Mouse (Mus musculus) embryo, embryonic 10 days (tissue): ENCODE data around the gene Prr3.
A peak's percentile ranks its signal among the peaks of the same experiment; 100 is the strongest.
"Not testable (repeated sequence)": the region's sequence is repeated elsewhere in the genome, so short reads cannot be mapped to it uniquely, and the experiment has no call there.

Experiments
- DNase-seq: peaks from one replicate; pipeline ENCODE4 v3.0.0-alpha.2; 2015; ENCODE audit warnings: low spot score

Prr3 gene

DNA sequence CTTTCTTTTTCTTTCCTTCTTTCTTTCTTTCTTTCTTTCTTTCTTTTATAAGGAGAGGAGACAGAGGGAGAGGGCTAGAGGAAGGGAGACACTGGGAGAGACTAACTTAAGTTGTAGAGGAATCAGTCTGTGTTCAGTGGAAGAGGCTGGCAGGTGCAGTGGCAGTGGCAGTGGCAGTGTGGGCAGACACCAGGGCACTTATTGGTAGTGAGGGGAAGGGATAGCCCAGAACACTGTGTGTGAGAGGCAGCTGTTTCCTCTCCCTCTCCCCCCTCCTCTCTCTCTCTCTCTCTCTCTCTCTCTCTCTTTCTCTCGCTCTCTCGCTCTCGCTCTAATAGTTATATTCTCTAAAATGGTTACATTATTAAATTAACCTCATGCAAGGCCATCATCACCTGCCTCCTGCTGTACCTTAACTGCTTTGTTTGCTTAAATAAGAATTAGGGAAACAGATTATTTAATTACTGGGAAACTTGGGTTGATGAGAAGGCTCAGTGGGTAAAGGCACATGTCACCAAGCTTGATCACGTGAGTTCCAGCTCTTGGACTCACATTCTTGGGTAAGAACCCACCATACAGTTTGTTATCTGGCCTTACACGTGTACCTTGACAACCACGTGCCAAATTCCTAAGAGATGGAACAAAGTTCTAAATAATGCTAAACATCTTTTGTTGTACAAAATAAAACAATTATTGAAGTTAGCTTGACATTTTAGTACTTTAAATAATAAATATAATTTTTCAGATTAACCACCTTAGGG is 18.7 kb upstream of the Prr3 start:
- no peak for DNase-seq

DNA sequence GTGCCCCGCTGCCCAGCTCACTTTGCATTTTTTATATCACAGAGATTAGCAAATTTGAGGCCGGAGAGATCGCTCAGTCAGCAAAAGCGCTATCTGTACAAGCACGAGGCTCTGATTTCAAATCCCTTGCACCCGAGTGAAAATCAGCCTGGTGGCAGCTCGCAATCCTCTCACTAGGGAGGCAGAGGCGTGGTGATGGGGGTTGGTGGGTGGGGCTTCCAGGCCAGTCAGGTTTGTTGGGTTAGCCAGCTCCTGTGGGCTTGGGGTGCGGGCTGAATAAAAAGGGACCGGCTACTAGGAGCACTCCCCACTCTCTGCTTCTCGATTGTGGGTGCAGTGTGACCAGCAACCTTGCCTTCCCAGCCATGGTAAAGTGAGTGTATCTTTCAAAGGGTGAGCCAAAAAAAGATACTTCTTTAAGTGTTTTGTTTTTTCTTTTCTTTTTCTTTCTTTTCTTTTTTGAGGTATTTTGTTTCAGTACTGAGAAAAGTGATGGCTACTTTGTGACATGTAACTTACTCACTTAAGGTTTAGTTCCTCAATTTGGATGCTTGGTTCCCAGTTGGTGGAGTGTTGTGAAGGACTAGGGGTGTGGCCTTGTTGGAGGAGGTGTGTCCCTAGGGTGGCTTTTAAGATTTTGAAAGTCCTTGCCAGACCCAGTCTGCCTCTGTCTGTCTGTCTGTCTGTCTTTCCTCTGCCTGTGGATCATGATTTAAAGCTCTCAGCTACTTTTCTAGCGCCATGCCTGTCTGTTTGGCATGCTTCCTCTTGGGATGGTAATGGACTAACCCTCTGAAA is 17.9 kb upstream of the Prr3 start:
- DNase-seq: no peak

DNA sequence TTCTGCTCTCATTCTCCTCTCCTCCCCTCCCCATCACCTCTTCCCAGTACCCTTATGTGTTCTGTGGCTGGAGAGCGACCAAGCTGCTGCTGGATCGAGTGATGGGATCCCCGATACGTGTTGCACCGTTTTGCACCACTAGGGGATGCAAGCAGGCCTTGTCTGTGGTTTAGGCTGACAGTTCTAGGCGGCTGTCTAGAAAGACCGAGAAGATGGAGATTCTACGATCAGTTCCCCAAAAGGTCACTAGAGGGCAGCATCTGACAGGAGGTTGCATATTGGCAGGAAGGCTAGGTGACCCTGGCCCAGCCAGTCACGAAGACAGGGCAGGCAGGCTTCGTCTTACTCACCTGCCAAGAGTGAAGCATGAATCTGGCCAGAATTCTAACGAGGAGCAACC is 16.9 kb upstream of the Prr3 start:
- DNase-seq: peak; percentile 96

DNA sequence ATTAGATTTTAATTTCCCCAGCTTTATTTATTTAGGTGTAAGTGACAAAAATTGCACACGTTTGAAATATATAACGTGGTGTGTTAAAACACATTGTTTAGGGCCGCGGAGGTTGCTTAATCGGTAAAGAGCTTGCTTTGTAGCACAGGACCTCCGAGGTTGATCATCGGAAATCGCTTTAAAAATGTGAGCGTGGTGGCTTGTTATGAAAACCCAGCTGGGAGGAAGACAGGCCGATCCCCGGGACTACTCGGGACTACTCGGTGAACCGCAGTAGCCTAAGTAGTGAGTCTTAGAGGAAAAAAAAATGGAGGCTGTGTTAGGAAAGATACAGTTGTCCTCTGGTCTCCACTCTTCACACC is 14.8 kb upstream of the Prr3 start:
- DNase-seq: peak; percentile 30

DNA sequence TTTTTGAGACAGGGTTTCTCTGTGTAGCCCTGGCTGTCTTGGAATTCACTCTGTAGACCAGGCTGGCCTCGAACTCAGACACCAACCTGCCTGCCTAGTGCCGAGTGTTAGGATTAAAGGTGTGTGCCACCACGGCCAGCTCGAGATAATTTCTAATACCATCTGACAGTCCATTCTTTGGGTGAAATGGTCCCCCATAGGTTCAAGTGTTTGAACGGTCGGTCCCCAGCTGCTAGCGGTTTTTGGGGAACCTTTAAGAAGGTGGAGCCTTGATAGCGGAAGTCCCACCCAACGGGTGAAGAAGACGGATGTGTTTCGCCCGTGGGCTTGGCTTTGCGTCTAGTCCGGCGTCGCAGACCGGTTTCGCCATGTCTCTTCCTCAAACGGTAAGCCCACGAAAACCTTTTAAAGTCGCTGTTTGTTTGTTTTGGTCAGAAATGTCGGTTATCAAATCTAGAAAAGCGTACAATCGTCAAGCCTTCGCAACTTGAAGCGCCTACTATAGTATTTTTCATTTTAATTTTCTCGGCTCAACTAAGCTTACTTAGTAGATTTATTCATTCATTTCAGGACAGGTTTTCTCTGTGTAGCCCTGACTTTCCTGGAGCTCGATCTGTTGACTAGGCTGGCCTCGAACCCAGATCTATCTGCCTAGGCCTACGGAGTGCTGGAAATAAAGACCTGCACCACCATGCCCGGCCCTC is 14.3 kb upstream of the Prr3 start:
- DNase-seq: peak; percentile 92

DNA sequence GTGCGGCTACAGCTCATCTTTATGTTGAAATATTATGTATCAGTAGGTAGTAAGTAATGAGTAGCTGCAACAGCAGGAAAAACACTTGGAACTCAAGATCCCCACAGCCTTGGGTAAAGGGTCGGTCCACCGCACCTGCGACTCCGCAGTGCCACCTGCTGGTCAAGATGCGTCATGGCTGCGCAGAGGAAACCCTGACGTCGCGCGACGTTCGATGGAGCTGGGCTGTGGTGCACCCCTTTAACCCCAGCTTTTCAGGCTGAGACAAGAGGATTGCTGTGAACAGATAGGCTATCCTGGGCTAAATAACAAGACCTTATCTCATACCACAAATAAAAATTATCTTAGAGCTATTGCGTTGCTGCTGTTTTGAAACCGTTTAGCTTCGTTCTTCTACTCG is 13.6 kb upstream of the Prr3 start:
- peak; percentile 94 for DNase-seq

DNA sequence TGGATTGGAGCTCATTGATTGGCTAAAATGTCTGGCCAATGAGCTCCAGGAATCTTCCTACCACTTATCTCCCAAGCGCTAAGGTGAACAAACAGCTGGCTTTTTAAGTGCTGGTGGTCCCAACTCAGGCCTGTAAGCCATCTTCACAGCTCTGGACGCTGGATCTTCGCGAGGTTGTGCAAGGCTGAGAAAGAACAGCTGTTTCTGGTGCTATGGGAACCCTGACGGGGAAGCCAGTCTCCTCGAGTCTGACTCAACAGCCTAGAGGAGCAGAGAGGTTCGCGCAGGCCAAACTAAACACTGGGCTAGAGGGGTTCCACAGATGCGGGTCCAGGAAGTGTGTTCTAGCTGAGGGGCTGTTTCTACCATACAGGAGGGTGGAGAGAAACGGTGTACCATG is 11.7 kb upstream of the Prr3 start:
- no peak for DNase-seq

DNA sequence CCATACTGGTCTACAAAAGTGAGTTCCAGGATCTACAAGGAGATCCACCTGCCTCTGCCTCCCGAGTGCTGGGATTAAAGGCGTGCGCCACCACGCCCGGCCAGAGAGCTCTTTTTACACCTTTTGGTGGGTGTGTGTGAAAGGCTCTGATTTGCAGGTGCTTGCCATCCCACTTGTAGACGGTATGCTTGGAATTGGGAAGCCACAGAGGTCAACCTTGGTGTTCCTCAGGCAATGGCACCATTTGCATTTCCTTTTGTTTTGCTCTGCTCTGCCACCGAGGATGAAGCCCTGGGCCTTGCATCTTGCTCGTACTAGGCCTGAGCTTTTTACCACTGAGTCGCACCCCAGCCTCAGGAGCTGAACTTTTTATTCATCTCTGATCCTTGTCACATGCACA is 1.7 kb upstream of the Prr3 start:
- DNase-seq: no peak

DNA sequence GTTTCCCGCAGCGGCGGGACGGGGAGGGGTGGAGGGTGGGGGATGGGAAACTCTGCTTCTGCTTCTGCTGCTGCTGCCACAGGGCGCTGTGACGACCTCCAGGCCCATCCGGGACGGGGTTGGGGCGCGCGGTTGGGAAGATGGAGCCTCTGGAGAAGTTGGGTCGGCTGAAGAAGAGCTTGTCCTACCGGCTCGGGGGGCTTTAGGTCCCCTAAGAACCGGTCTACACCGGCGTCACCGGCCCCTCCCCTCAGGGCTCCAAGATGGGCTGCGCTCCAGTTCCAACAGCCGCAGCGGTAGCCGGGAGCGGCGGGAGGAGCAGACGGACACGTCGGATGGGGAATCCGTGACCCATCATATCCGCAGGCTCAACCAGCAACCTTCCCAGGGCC is 323 bp upstream of the Prr3 start:
- peak; percentile 50 for DNase-seq

DNA sequence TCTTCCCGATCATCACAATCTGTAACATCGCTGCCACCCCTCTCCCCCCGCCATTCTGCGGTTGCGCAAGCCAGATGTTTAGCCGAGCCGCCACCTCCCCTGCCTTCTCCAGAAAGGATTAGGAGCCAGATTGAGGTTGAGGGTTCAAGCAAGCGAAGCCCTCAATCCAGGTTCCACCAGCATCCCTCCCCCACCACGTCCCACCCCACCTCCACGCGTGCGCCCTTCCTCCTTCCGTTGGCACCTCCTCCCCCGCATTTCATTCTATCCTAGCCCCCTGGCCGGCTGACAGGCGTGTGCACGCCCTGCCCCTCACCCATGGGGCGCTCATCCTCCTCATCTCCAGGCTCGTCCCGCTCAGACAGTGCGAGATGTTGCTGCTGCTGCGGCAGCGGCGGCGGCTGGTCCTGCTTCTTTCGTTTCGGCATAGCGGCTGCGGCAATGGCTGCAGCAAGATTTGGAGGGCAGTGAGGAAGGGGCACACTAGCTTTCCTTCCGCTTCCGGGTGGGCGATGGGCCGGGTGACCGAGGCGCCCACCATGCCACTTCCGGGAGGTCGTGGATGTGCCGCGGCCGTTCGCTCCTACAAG is 1.1 kb downstream of the Prr3 start:
- DNase-seq: peak; percentile 92

DNA sequence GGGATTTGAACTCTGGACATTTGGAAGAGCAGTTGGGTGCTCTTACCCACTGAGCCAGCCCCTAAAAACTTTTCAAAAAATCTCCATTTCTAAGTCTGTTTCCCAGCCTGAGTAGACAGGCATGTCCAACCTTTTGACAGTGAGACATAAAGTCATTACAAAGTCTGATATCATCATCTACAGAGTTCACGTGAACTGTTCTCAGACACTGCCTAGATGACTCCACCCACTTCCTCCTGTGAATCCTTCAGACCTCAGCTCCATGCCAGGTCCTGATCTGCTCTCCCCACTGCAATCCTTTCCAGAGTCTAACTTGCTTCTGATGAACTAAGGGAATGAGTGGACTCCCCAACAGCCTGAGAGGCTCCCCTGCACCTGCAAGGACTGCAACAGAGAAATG is 7.9 kb downstream of the Prr3 start:
- DNase-seq: no peak

DNA sequence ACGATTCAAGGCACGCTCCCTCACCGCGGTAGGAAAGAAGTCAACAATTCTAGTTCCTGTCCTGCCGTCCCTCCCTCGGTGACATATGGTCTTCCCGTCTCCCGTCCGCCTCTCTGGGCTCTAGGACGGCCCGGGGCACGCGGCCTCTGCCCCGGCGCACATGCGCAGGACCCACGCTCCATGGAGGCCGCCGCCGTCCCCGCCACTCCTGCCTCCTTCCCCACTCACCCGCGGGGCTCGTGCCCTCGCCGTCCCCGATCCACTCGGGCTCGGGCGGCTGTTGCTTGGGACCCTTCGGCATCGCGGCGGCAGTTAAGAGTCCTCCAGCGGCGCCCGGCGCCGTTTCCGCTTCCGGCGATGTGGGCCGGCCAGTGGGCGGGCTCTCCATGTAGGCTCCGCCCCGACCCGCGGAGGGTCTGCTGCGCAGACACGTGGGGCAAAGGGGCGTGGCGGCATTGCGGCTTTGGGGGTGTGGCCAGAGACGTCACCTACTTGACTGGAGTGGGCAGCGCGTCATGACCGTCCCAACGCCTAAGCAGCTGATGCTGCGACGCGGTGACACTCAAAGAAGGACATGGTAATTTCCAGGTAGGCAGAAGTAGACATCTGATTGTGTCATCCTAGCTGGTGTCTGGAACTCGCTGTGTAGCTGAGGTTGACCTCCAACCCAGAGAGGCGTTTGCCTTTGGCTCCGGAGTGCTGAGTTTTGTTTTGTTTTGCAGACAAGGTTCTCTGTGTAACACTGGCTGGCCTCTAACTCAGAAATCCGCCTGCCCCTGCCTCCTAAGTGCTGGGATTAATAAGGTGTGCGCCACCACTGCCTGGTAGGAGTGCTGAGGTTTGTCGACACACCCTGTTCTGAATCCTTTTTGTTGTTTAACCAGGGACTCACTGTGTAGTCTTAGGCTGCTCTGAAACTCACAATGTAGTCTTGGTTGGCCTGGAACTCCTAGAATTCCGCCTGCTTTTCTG is 10.3 kb downstream of the Prr3 start, which contains the start of gene Abcf1:
Gene Abcf1 (minus strand): TSS at position 344 of the 972 bp plus-strand sequence.
- peak; percentile 99 for DNase-seq

DNA sequence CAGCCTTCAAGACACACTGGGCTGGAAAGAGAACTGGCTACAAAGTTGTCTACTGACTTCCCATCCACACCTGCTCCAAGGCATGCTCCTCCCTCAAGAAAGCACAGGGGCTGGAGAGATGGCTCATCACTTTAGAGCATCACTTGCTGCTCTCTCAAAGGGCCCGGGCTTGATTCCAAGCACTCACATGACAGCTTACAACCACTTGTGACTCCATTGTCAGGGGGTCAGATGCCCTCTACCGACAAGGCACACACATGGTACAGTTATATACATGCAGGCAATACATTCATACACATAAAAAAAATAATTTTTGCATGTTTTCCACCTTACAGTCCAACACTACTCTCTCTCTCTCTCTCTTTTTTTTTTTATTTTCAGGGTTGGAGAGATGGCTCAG is 12.4 kb downstream of the Prr3 start:
- no peak for DNase-seq

DNA sequence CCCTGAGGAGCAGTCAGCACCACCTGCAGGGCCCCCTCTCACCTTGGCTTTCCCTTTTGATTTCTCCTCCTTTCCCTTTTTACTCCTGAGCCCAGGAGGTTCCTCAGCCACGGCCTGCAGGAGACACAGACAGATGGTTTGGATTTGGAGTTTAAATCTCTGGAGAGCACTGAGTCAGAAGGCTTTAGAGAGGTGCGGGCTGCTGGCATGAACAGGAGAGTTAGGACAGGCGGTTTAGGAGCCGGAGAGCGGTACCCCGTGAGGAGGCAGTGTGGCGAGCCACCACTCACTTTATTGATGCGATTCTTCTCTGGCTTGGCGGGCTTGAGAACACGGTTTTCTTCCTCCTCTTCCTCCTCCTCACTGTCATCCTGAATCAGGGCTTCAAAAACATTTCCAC is 16.8 kb downstream of the Prr3 start:
- DNase-seq: no peak

DNA sequence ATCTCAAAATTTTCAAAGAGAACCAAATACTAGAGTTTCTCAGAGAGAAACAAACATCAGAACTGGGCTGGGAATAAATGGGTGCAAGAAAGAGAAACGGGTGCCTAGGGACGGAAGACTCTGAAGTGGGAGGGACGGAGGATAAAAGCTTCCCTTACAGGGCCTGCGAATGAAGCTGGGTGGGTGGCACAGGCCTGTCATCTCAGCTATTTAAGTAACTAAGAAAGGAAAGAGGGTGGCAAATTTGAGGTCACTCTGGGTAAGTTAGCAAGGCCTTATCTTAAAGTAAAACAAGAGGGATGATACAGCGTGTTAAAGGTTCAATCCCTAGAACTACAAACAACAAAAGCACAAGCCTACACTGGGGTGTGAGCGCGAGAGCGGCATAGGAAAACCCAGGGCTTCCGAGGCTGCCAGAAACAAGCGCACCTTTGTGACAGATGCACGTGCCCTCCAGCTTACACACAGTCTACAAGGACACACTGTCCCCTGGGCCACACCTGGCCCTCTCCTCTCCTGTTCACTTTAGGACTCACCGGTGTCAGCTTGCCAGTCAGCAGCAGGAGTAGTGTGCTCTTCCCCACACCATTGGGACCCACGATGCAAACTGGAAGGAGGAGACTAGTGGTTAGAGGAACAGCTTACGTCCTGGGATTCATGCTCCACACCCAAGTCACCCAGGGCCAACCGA is 21.4 kb downstream of the Prr3 start:
- no peak for DNase-seq

DNA sequence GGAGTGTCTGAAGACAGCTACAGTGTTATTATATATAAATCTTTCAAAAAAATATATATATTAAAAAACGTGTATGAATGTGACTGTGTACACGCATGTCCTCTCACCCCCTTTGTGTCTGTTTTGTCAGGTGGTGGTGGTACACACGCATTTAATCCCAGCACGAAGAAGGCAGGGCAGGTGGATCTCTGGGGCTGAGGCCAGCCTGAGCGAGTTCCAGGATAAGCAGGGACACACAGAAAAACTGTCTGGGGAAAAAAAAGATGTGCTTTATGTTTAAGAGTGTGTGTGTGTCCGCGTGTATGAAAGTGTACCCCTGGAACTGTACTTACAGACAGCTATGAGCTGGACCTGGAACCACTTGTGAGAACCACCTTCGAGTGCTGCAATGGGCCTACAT is 25.4 kb downstream of the Prr3 start:
- DNase-seq: no peak

DNA sequence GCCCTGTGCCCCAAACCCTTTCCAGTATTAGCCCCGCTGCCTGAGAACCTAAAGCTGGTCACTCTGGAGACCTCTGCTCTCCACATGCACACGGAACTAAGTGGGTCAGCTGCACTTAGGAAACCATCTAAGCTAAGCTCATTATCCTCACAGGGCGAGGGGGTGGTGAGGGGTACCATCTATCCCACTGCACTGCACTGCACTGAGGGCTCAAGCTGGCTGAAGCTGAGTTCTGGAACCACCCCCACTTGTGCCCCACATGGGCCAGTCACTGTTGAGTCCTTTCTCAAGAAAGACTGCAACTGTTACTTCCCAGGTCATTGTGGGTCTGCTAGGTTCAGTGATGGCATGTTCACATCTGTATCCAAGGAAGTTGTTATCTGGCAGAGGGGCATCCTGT is 27.5 kb downstream of the Prr3 start:
- not testable (repeated sequence) for DNase-seq

DNA sequence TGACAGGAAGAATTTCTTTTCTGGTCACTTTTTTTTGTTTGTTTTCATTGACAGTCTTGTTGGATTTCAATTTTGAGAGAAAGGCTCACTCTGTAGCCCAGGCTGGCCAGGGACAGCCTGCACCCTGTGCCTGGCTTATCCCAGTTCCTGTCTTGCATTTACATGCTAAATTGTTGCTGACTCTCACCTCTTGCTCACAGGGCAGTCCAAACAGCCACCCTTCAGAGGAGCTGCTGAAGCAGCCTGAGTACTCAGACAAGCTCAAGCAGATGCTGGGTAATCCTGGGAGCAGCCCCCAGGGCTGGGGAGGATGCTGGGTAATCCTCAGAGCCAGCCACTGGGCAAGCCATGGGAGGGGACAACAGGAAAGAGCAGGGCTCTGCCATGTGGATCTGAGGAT is 29.1 kb downstream of the Prr3 start:
- DNase-seq: not testable (repeated sequence)

DNA sequence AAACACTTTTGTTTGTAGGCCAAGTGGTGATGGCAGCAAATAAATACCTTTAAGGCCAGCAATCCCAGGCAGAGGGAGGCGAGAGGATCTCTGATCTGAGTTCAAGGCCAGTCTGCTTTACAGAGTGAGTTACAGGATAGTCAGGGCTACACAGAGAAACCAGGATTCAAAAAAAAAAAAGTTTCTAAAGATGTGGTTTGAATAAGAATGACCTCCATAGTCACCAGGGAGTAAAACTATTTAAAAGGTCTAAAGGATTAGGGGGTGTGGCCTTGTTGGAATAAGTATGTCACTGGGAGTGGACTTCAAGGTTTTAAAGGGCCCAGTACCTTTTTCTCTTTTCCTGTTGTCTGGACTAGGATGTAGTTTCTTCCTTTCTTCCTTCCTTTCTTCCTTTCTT is 40.1 kb downstream of the Prr3 start:
- DNase-seq: no peak

DNA sequence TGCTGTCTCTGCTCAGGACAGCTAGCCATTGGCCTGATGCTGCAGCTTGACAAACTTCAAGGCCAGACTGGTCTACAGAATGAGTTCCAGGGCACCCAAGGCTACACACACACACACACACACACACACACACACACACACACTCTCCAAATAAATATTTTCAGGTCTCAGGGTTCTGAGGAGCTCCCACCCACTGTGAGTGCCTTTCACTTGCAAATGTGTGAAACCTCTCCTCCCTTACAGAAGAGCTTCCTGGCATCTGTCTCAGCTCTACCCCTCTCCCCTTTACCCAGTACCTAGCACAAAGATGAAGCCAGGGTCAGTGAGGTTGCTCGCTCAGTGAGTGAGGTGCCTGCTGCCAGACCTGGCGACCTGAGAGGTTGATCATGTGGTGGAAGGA is 40.9 kb downstream of the Prr3 start:
- DNase-seq: no peak
